In the genomic region with DNA sequence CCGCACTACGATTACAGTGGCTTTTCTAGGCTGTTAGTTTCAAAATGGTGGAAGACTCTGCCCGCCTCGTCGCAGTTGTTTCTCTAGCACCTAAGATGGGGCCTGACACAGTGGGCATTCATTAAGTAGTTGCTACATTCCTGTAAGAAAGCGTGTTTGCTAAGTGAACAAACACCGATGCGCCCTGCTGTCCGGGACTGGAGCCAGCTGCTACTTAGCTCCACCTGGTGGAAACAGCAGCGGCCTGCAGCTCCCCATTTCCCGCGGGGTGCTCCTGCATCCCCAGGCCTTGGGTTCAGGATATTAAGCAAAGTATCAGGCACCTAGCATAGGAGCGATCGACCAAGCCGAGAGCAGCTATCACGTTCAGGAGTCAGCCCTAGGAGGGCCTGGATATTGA, we compare ENCODE assay signal across 8 mouse cellular contexts. TPM values are rescaled to one million over a fixed set of nuclear protein-coding genes. Genes with fewer than 3 reads are reported as not detected.
DNase-seq lines count a peak whose midpoint lies in the region; ATAC-seq lines count a peak whose summit lies in the region.

No protein-coding gene starts in this region.

- H3K36me3 ChIP-seq in midbrain, embryonic 10.5 days = peaks cover 16% of the 10 kb centered on the region

- peaks cover 42% of the 10 kb centered on the region for H3K4me1 ChIP-seq in midbrain, embryonic 10.5 days

- peak; percentile 86 for DNase-seq in adrenal gland, adult 2 months
- peak; percentile 84 for DNase-seq in gastrocnemius, postnatal 10 days
- DNase-seq in induced T-regulatory cell, adult 2 months (ENCODE audit: low read depth) = peak; percentile 86
- DNase-seq in left cerebral cortex, postnatal 36 days (ENCODE audit: low spot score in 2 of 2) = peak; percentile 73 to 79
- DNase-seq in midbrain, embryonic 10.5 days (ENCODE audit: low spot score) = peak; percentile 81
- DNase-seq in right cerebral cortex, postnatal 36 days (ENCODE audit: low spot score in 2 of 2) = peak; percentile 51 to 64

- 11% methylated on average over 16 of the region's 16 CpGs for WGBS in midbrain, embryonic 10.5 days

- H3K27ac ChIP-seq in midbrain, embryonic 10.5 days (replicated peaks) = peak overlapping the region; percentile 30; the same call in 1 of the 2 replicates

- H3K27me3 ChIP-seq in midbrain, embryonic 10.5 days (ENCODE audit: low read depth, poor library complexity, severe bottlenecking) = peaks cover 25% of the 10 kb centered on the region

- intact Hi-C loops in left cerebral cortex, postnatal 36 days (cut with DNase I) = loop anchor here (5.0 kb wide), 3 partner anchors 61 to 76 kb away; a partner anchor contains a TSS

- ATAC-seq in common myeloid progenitor, adult 5-6 weeks (replicated peaks; ENCODE audit: low read depth, poor library complexity, severe bottlenecking) = peak; percentile 43
- no peak for ATAC-seq in activated CD4-positive, CD25-positive, alpha-beta regulatory T cell, adult 4 months

- no peaks in the 10 kb centered on the region for H3K9me3 ChIP-seq in midbrain, embryonic 10.5 days (replicated peaks)

- H3K4me3 ChIP-seq in midbrain, embryonic 10.5 days = peak overlapping the region; percentile 15; the same call in 1 of the 2 replicates

RNA-seq across cellular contexts. Expression of a gene that starts 1.6 kb away (rescaled TPM):
- 100 to 1,000 TPM; 211 to 277 TPM for total RNA-seq in adrenal gland, adult 2 months (2021)
- polyA plus RNA-seq in adrenal gland, adult 2 months (2012; rRNA removed) = 887 and 1,091 TPM in 2 replicates
- total RNA-seq in common myeloid progenitor, adult 5-6 weeks (2017) = 155 and 179 TPM in 2 replicates
- total RNA-seq in gastrocnemius, postnatal 10 days (2021) = 10 to 100 TPM; 64.8 to 67.8 TPM
- 100 to 1,000 TPM; 106 to 120 TPM for total RNA-seq in left cerebral cortex, postnatal 36 days (2021)
- 231 and 250 TPM in 2 replicates for polyA plus RNA-seq in midbrain, embryonic 10.5 days (2016; fragmentation: Nextera tagmentation; extraction: Ambion mirVana)
- polyA plus RNA-seq in activated CD4-positive, CD25-positive, alpha-beta regulatory T cell, adult 4 months (2017; shearing (Covaris generic)) = 100 to 1,000 TPM; 741 to 756 TPM

RNA-seq across cellular contexts. Expression of a gene that starts 13.8 kb away (rescaled TPM):
- total RNA-seq in adrenal gland, adult 2 months (2021) = 10 to 100 TPM; 14.4 to 18.3 TPM
- polyA plus RNA-seq in adrenal gland, adult 2 months (2012; rRNA removed) = 25.1 and 32.5 TPM in 2 replicates
- 0.19 and 1.4 TPM in 2 replicates for total RNA-seq in common myeloid progenitor, adult 5-6 weeks (2017)
- 10 to 100 TPM; 11.1 to 13.2 TPM for total RNA-seq in gastrocnemius, postnatal 10 days (2021)
- total RNA-seq in left cerebral cortex, postnatal 36 days (2021) = 100 to 1,000 TPM; 128 to 140 TPM
- 4.7 and 10.0 TPM in 2 replicates for polyA plus RNA-seq in midbrain, embryonic 10.5 days (2016; fragmentation: Nextera tagmentation; extraction: Ambion mirVana)
- polyA plus RNA-seq in activated CD4-positive, CD25-positive, alpha-beta regulatory T cell, adult 4 months (2017; shearing (Covaris generic)) = 1 to 10 TPM; 7.5 to 9.1 TPM

RNA-seq across cellular contexts. Expression of a gene that starts 23.2 kb away (rescaled TPM):
- 10 to 100 TPM; 41.7 to 44.2 TPM for total RNA-seq in adrenal gland, adult 2 months (2021)
- polyA plus RNA-seq in adrenal gland, adult 2 months (2012; rRNA removed) = 35.1 and 40.6 TPM in 2 replicates
- 5.1 TPM in 1 of 2 replicates, not detected in the other for total RNA-seq in common myeloid progenitor, adult 5-6 weeks (2017)
- 1 to 10 TPM; 6.5 to 8.6 TPM for total RNA-seq in gastrocnemius, postnatal 10 days (2021)
- 1 to 10 TPM; 1.8 to 1.9 TPM for total RNA-seq in left cerebral cortex, postnatal 36 days (2021)
- 3.9 and 4.7 TPM in 2 replicates for polyA plus RNA-seq in midbrain, embryonic 10.5 days (2016; fragmentation: Nextera tagmentation; extraction: Ambion mirVana)
- not detected for polyA plus RNA-seq in activated CD4-positive, CD25-positive, alpha-beta regulatory T cell, adult 4 months (2017; shearing (Covaris generic))

RNA-seq across cellular contexts. Expression of a gene that starts 55.8 kb away (rescaled TPM):
- 1 to 10 TPM; 3.1 to 4.2 TPM for total RNA-seq in adrenal gland, adult 2 months (2021)
- 2.8 and 3.7 TPM in 2 replicates for polyA plus RNA-seq in adrenal gland, adult 2 months (2012; rRNA removed)
- 134 and 142 TPM in 2 replicates for total RNA-seq in common myeloid progenitor, adult 5-6 weeks (2017)
- 1 to 10 TPM in 1 of 2 experiments, under 1 TPM in 1; 0.59 to 2.0 TPM for total RNA-seq in gastrocnemius, postnatal 10 days (2021)
- 1 to 10 TPM; 4.5 to 6.2 TPM for total RNA-seq in left cerebral cortex, postnatal 36 days (2021)
- polyA plus RNA-seq in midbrain, embryonic 10.5 days (2016; fragmentation: Nextera tagmentation; extraction: Ambion mirVana) = 3.2 and 5.0 TPM in 2 replicates
- 100 to 1,000 TPM; 348 to 423 TPM for polyA plus RNA-seq in activated CD4-positive, CD25-positive, alpha-beta regulatory T cell, adult 4 months (2017; shearing (Covaris generic))

Comparison
In these comparisons a context has a peak if more than half of its experiments do, and no peak if none do; other contexts are left out.
1. RNA of a gene that starts 13.8 kb away (total RNA-seq): 128 to 140 TPM in left cerebral cortex, postnatal 36 days; 14.4 to 18.3 TPM in adrenal gland, adult 2 months, 11.1 to 13.2 TPM in gastrocnemius, postnatal 10 days and 0.19 to 1.4 TPM in common myeloid progenitor, adult 5-6 weeks; every median in the first group is over 4 times any median in the second.
2. Peak in every context shown above with its lines, with median percentiles within 50 percentile points of each other: DNase-seq.